Mouse (Mus musculus) spleen, adult 2 months (tissue): ENCODE results near the gene Rpe.

ENCODE experiments used
- CTCF ChIP-seq: fragments of 200-500 bp; IDR thresholded peaks from 2 replicates; pipeline ENCODE4 v1.5.1; 2011; ENCODE audit warnings: mild to moderate bottlenecking, inconsistent platforms; ENCODE audit not compliant: insufficient read depth, insufficient read length, insufficient replicate concordance; ENCODE audit errors: extremely low read depth
- POLR2A ChIP-seq: fragments of 200-500 bp; IDR thresholded peaks from 2 replicates; pipeline ENCODE4 v1.6.1; 2011; ENCODE audit warnings: low read depth, low read length, inconsistent platforms

GRCm38 (mm10) chr1:66655747-66656119, 44.9 kb upstream of the Rpe start:
- TF ChIP-seq CTCF: no peak
- TF ChIP-seq POLR2A: no peak
